Mouse (Mus musculus): Measurements from ENCODE around the gene Bend6.
A peak's percentile ranks its signal among the peaks of the same experiment; 100 is the strongest.

Gene Bend6

DNA sequence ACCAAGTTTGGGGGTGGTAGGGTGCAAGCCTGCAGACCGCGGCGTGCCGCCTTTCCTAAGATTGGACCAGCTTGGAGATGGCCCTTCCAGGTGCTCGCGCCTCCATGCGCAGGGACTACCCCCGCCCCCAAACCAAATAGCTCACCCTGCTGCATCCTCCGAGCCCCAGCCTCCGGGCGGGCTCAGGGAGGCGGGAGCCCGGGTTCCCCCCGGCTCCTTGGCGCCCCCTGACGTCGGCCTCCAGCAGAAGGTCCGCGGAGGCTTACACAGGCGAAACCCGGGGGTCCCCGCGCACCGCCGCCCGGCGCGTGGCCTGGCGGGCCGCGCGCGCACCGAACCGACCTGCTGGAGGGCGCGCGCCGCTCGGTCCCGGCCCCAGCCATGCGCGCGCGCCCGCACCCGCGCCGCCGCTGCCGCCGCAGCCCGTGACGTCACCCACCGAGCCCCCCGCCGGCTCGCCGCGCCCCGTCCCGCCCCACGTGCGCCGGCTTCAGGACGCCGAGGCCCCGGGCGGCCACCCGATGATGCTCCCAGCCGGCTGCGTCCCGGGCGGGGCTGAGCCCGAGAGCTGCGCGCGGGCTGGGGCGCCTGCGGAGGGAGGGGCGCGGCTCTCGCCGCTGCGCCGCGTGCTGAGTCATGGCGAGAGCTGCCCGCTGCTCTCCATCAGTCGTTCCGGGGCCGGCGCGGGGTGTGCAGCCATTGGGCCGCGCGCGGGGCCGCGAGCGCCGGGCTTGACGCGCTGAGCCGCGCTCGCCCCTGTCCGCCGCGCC, at the start of gene Bend6:
TSS of gene Bend6 (minus strand) at position 396 of the 770 bp plus-strand sequence.
- peak; percentile 54 for DNase-seq (ENCODE audit: low read depth, low spot score)

- no peak for DNase-seq (ENCODE audit: low read depth, low spot score)
Observed at GRCm38 (mm10) chr1:33955626-33956025, 48.0 kb upstream of the Bend6 start.

DNA sequence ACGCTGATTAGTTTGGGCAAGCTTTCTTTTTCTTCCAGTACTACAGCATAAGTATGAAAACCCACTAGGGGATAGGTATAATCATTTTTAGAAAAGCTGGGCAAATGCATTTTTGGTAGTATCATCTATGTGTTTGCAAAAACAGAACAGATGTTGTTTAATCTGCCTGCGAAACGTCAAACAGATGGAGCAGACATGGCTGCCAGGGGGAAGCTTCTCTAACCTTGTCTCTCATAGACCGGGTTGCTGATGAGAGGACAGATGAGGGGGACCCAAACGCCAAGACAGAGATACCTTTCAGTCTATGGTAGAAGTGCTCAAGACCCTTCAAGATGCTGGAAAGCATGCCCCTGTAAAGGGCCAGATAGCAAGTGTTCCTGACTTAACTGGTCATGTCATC, 40.9 kb upstream of the Bend6 start:
- DNase-seq (ENCODE audit: low read depth, low spot score): no peak

DNA sequence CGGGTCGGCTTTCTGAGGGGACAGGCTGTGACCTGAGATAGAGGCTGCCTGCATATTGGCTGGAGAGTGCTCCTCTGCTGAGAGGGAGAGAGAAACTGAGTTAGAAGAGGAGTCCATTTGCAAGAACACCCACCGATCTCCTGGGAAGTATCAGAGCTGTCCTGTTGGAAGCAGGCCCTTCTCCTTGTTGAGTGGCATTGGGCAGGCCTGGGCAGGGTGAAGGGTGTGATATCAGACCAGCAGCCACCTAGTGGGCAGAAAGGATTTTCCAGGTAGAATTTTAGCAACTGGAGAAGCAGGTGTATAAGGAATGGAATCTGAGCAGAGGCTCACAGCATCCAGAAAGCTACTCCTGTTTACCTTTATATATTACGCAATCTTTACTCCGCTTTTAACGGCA, 40.2 kb upstream of the Bend6 start:
- no peak for DNase-seq (ENCODE audit: low read depth, low spot score)

DNA sequence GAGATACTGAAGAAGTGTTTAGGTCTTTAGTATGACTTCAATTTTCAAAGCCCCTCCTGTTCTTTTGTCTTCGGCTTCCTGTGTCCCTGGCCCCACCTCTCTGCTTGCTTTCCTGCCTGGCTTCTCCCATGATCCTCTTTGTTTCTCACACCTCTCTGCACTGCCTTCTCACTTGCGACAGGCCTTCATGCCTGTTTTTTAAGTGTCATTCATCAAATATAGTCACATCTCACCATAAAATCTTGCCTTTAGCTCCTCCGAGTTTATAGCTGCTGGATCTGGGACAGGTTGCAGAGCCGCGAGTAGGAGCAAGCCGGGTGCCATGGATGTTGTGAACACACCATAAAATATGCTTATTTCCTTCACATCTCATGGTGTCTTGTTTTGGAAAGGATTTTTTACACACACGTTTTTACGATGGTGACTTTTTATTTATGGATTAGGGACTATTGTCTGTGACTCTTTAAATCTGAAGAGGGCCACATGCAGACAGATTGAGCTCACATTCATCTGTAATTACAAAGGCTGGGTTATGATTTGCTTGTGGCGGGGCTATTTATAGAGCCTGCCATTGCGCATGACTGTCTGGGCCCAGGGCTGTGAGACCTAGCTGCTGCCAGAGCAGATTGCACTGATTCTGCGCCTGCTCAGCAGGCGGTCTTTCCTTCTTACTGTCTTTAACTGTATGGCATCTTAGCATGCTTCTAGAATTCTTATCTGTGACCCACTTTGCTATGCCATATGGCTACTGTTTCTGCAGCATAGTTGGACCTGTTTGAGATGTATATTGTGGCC, 39.2 kb upstream of the Bend6 start:
- DNase-seq (ENCODE audit: low read depth, low spot score): no peak

GRCm38 (mm10) chr1:33945756-33946155, 38.1 kb upstream of the Bend6 start:
- no peak for DNase-seq (ENCODE audit: low read depth, low spot score)

DNA sequence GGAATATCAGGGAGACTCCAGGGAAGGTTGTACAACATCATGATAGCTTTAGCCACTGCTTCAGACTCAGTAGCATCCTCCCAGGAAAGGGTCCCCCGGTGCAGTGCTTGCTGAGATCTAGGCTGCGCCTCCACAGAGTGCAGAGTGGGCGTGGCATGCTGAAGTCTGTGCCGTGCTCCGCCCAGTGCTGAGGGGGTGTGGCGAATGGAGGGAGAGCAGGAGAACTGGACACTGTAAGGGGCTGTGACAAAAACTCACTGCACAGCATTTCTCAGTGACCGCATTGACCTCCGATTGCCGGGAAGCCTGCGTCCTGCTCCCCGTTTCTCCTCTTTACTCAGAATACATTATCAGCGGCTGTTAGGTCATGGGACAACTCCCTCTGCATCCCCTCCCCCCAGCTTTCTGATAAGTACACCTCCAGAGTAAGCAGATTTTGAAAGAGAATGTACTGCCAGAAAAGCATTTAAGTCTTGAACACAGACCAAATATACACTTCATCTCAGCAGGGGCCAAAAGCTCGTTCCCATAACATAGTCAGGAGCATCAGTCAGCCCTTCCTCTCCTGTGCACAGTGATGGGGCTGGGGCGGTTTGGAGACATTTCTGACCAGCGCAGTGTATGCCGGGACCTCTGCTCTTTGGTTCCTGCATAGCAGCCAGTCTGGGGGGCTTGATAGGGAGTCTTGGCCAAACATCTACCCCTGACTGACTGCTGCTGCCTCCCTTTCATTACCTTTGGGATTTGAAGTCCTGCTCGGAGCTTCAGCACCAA, 37.5 kb upstream of the Bend6 start:
- no peak for DNase-seq (ENCODE audit: low read depth, low spot score)

- DNase-seq (ENCODE audit: low read depth, low spot score): no peak
Observed at GRCm38 (mm10) chr1:33943943-33944342, 36.3 kb upstream of the Bend6 start.

DNA sequence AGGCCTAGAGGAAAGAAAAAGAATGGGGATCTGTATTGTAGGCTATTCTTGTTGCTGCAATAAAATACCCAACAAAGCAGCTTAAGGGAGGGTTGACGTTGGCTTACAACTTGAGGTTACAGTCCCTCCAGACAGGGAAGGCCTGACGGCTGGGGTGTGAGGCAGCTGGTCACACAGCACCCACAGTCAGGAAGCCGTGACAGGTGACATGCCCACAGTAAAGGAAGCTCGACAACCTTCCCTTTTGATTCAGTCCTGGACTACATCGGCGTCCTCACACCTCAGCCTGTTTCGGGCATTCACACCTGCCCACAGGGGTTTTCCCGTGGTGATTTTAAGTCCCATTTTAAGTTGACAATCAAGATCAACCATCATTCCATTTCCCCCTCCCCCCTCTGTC, 35.0 kb upstream of the Bend6 start:
- DNase-seq (ENCODE audit: low read depth, low spot score): no peak

- no peak for DNase-seq (ENCODE audit: low read depth, low spot score)
Observed at GRCm38 (mm10) chr1:33940364-33940928, 32.8 kb upstream of the Bend6 start.

GRCm38 (mm10) chr1:33939828-33940227, 32.2 kb upstream of the Bend6 start:
- DNase-seq (ENCODE audit: low read depth, low spot score): no peak

DNA sequence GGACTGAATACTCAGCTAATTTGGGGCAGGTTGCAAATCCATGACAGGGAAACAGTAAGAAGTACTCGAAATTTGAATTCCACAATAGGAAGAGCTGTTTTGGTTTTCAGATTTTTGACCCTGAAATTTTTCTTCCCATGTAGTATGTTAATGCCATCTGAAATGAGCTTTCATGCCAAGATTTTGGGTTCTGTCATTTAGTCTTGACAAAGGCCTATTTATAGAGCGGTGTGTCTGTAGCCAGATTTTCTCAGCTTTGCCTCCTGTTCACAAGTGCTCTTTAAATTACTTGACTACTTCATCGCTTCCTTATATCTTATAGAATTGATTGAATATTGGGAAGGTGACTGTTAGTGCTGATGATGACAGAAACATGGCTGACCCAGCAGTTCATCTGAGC, 28.3 kb upstream of the Bend6 start:
- DNase-seq (ENCODE audit: low read depth, low spot score): no peak

GRCm38 (mm10) chr1:33932845-33933499, 25.4 kb upstream of the Bend6 start:
- DNase-seq (ENCODE audit: low read depth, low spot score): no peak

- DNase-seq (ENCODE audit: low read depth, low spot score): no peak
Observed at GRCm38 (mm10) chr1:33932196-33932595, 24.6 kb upstream of the Bend6 start.

- DNase-seq (ENCODE audit: low read depth, low spot score): no peak
Observed at GRCm38 (mm10) chr1:33931791-33932190, 24.2 kb upstream of the Bend6 start.

- DNase-seq (ENCODE audit: low read depth, low spot score): no peak
Observed at GRCm38 (mm10) chr1:33927466-33927865, 19.9 kb upstream of the Bend6 start.

DNA sequence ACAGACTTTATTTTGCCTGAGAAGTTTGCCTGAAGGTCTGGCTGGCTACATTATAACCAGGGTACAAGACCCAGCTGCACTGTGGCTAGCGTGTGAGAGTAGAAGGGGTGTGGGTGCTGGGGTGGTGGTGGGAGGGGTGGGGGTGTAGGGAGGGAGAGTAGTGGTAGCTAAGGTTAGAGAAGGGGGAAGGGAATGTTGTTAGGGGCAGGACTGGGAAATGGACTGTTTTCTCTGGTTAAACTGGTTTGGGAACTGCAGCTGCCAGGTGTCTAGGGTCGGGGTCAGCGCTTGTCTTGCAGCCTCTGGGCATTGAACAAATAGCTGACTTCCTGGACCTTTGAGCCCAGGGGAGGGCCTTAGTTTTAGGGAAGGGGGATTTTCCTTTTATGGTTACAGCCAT, 17.7 kb upstream of the Bend6 start:
- DNase-seq (ENCODE audit: low read depth, low spot score): no peak

GRCm38 (mm10) chr1:33922975-33923374, 15.4 kb upstream of the Bend6 start:
- DNase-seq (ENCODE audit: low read depth, low spot score): no peak

DNA sequence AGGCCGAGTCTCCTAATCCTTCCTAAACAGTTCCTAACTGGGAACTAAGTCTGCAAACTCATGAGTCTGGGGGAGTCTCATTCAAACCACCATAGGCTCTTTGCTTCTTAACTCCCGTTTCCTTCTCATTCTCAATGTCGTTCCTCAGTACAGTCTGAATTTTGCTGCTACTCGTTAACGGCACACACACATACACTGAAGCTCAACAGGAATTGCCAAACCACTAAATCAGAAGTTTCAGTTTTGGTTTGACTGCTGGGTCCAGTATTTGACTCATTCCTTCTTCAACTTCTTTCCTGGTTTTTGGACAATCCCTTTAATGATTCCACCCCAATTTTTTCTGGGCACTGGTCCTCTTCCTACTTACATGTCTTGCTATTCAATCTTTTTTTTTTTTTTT, 8.9 kb upstream of the Bend6 start:
- DNase-seq (ENCODE audit: low read depth, low spot score): no peak

- no peak for DNase-seq (ENCODE audit: low read depth, low spot score)
Observed at GRCm38 (mm10) chr1:33911589-33911988, 4.0 kb upstream of the Bend6 start.

DNA sequence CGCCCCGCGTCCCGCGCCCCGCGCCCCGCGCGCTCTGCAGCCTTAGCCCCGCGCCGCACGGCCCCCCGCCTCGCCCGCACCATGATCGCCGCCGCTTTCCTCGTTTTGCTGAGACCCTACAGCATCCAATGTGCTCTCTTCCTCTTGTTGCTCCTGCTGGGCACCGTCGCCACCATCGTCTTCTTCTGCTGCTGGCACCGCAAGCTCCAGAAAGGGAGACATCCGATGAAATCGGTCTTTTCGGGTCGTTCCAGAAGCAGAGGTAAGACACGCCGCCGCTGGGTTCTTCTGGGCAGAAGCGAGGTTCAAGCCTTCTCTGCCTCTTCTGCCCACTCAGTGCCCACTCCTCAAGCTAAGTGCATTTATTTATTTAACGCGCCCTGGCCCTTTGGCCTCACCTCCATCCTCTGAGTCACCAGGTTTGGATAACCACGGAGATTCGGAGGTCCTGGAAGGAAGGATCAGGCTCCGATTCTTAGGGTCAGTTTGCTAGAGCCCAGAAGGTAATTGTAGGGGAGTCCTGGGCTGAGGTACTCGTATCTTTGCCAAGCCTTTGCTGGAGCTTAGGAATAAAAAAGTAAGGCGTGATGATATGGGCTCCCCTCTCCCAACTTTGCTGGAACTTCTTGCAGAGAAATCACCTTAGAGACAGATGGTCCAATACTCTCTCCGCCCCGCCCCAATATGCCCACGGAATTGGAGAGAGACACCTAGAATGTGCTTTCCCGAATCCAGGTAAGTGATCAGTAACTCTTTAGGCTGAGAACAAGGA, 761 bp upstream of the Bend6 start, which contains the start of gene Dst:
TSS of gene Dst (plus strand) at position 35 of the 772 bp plus-strand sequence.
- no peak for DNase-seq (ENCODE audit: low read depth, low spot score)

Data from embryo, embryonic 11.5 days (tissue).